Mouse (Mus musculus): Measurements from ENCODE around the gene Megf9.

GRCm38 (mm10) chr4:70508207-70508606 lies 26.6 kb downstream of the Megf9 start:
- TF ChIP-seq CTCF (IDR thresholded peaks at IDR 0.05) (no peak), EP300 (IDR thresholded peaks at IDR 0.05) (no peak)

All from lung, postnatal 0 days (tissue).